Mouse (Mus musculus): ENCODE measurements at regions not wholly inside any gene's neighbourhood (a gene's known extent, or its start where the extent isn't known, plus 50 kb on each side); places are given as distances from the start of the nearest gene placed in this dataset.

- TF ChIP-seq GATA1 (IDR thresholded peaks at IDR 0.05; ENCODE audit: low read length) (no peak), TAL1 (IDR thresholded peaks at IDR 0.05; ENCODE audit: low read length) (no peak)
Observed at GRCm38 (mm10) chr17:4311785-4312379, 615.8 kb upstream of the Nox3 start.
